In the genomic region with DNA sequence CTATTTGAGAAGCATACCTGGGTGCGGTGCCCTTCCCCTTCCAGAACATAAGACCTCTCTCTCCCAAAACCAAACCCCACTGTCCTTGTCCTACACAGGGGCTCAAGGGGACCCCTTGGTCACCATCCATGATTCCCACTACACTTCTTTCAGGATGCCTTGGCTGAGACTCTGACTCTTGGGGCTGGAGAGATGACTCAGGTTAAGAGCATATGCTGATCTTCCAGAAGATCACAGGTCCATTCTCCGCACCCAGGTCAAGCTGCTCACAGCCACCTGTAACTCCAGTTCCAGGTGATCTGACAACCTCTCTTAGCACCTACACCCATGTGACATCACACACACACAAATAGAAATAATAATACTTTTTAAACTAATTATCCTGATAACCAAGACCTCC, we compare ENCODE assay signal across 11 mouse cellular contexts. TPM values are rescaled to one million over a fixed set of nuclear protein-coding genes. Genes with fewer than 3 reads are reported as not detected.
A peak's percentile ranks its signal among the peaks of the same experiment; 100 is the strongest.
DNase-seq lines count a peak whose midpoint lies in the region; ATAC-seq lines count a peak whose summit lies in the region.
"Had no signal": no experiment of that assay in that cellular context is flagged by ENCODE, and none has a peak within 500 bp of the region (broad histone marks: within the 10 kb centered on the region; RNA-seq: fewer than 3 reads in every experiment).

No protein-coding gene starts in this region.

- no peaks in the 10 kb centered on the region for H3K9me3 ChIP-seq in heart, embryonic 16.5 days (replicated peaks; ENCODE audit: control insufficient read depth, low read length)
- no peaks in the 10 kb centered on the region for H3K9me3 ChIP-seq in hindbrain, embryonic 15.5 days
- H3K9me3 ChIP-seq in midbrain, embryonic 15.5 days, result no peaks in the 10 kb centered on the region

- peak overlapping the region; percentile 79 for H3K4me3 ChIP-seq in heart, embryonic 16.5 days (ENCODE audit: low read length)
- H3K4me3 ChIP-seq in brown adipose tissue, adult 24 weeks (ENCODE audit: insufficient read depth, low read depth, low read length), result peak overlapping the region; percentile 67
- H3K4me3 ChIP-seq in hindbrain, embryonic 15.5 days, result peak overlapping the region; percentile 72
- H3K4me3 ChIP-seq in midbrain, embryonic 15.5 days, result peak overlapping the region; percentile 81

- H3K27me3 ChIP-seq in heart, embryonic 16.5 days (ENCODE audit: control insufficient read depth, insufficient read depth, low read length), result 0 out of 2 replicates have a peak, but pooled peaks cover 2% of the 10 kb centered on the region
- no peaks in the 10 kb centered on the region for H3K27me3 ChIP-seq in hindbrain, embryonic 15.5 days
- H3K27me3 ChIP-seq in midbrain, embryonic 15.5 days (replicated peaks), result no peaks in the 10 kb centered on the region

- peak overlapping the region; percentile 94 for H3K9ac ChIP-seq in heart, embryonic 16.5 days (ENCODE audit: low read length)
- peak overlapping the region; percentile 93 for H3K9ac ChIP-seq in hindbrain, embryonic 15.5 days
- peak overlapping the region; percentile 94 for H3K9ac ChIP-seq in midbrain, embryonic 15.5 days

- 17% methylated on average over 2 of the region's 2 CpGs for WGBS in heart, embryonic 16.5 days
- 20% methylated on average over 2 of the region's 2 CpGs for WGBS in hindbrain, embryonic 15.5 days
- 27% methylated on average over 2 of the region's 2 CpGs for WGBS in midbrain, embryonic 15.5 days

- H3K4me2 ChIP-seq in heart, embryonic 16.5 days (ENCODE audit: low read depth, low read length), result peak overlapping the region; percentile 63
- peak overlapping the region; percentile 79 for H3K4me2 ChIP-seq in hindbrain, embryonic 15.5 days
- peak overlapping the region; percentile 83 for H3K4me2 ChIP-seq in midbrain, embryonic 15.5 days

- DNase-seq in heart, adult 9 months (ENCODE audit: low spot score in 2 of 2), result no peak
- no peak for DNase-seq in frontal cortex, postnatal 36 days (ENCODE audit: low spot score in 2 of 2)
- DNase-seq in layer of hippocampus, adult 8-10 months (ENCODE audit: low spot score in 2 of 2), result no peak

- ATAC-seq in heart, embryonic 16.5 days (replicated peaks; ENCODE audit: extremely low read depth, insufficient read depth, low FRiP score), result no peak
- peak; percentile 31 for ATAC-seq in hindbrain, embryonic 15.5 days (ENCODE audit: low FRiP score, low read depth)
- peak; percentile 9 for ATAC-seq in midbrain, embryonic 15.5 days (replicated peaks)
- ATAC-seq in megakaryocyte progenitor cell, adult 5-6 weeks (replicated peaks; ENCODE audit: poor library complexity), result no peak

- no peak overlapping the region for H3K27ac ChIP-seq in heart, embryonic 16.5 days (ENCODE audit: low read length)
- H3K27ac ChIP-seq in brown adipose tissue, adult 24 weeks (replicated peaks; ENCODE audit: low read depth, low read length), result no peak overlapping the region
- H3K27ac ChIP-seq in hindbrain, embryonic 15.5 days (replicated peaks), result peak overlapping the region; percentile 79
- peak overlapping the region; percentile 78 for H3K27ac ChIP-seq in midbrain, embryonic 15.5 days
- H3K27ac ChIP-seq: macrophage had no signal

- H3K36me3 ChIP-seq in heart, embryonic 16.5 days (ENCODE audit: control insufficient read depth, insufficient read depth), result no peaks in the 10 kb centered on the region
- H3K36me3 ChIP-seq in hindbrain, embryonic 15.5 days, result no peaks in the 10 kb centered on the region
- H3K36me3 ChIP-seq in midbrain, embryonic 15.5 days (replicated peaks), result no peaks in the 10 kb centered on the region

- H3K4me1 ChIP-seq in heart, embryonic 16.5 days (ENCODE audit: control insufficient read depth, insufficient read depth, low read length), result peaks cover 25% of the 10 kb centered on the region
- peaks cover 10% of the 10 kb centered on the region for H3K4me1 ChIP-seq in brown adipose tissue, adult 24 weeks (ENCODE audit: control insufficient read depth, insufficient read depth, insufficient read length, low read length)
- peaks cover 34% of the 10 kb centered on the region for H3K4me1 ChIP-seq in hindbrain, embryonic 15.5 days (replicated peaks)
- H3K4me1 ChIP-seq in midbrain, embryonic 15.5 days, result peaks cover 32% of the 10 kb centered on the region

RNA-seq across cellular contexts. Expression of a gene that starts 16.1 kb away (rescaled TPM):
- polyA plus RNA-seq in heart, embryonic 16.5 days (2015; fragmentation: Nextera tagmentation; extraction: Ambion mirVana), result 35.8 and 39.5 TPM in 2 replicates
- 7.8 and 12.1 TPM in 2 replicates for polyA plus RNA-seq in brown adipose tissue, adult 24 weeks (2012; ENCODE audit: insufficient read depth, insufficient read length, missing spikeins)
- polyA plus RNA-seq in hindbrain, embryonic 15.5 days (2015; fragmentation: Nextera tagmentation; extraction: Ambion mirVana), result 37.8 and 39.9 TPM in 2 replicates
- 39.7 and 44.0 TPM in 2 replicates for polyA plus RNA-seq in midbrain, embryonic 15.5 days (2015; fragmentation: Nextera tagmentation; extraction: Ambion mirVana)
- total RNA-seq in megakaryocyte progenitor cell, adult 5-6 weeks (2015), result 2.7 and 3.4 TPM in 2 replicates
- 4.4 and 8.6 TPM in 2 replicates for total RNA-seq in megakaryocyte progenitor cell, adult 5-6 weeks (2017)
- total RNA-seq in layer of hippocampus, adult 8-10 months (2022), result 10 to 100 TPM; 20.0 to 24.8 (median 22.7) TPM

RNA-seq across cellular contexts. Expression of a gene that starts 26.1 kb away (rescaled TPM):
- not detected in 2 replicates for polyA plus RNA-seq in heart, embryonic 16.5 days (2015; fragmentation: Nextera tagmentation; extraction: Ambion mirVana)
- polyA plus RNA-seq in brown adipose tissue, adult 24 weeks (2012; ENCODE audit: insufficient read depth, insufficient read length, missing spikeins), result not detected in 2 replicates
- polyA plus RNA-seq in hindbrain, embryonic 15.5 days (2015; fragmentation: Nextera tagmentation; extraction: Ambion mirVana), result not detected in 2 replicates
- not detected in 2 replicates for polyA plus RNA-seq in midbrain, embryonic 15.5 days (2015; fragmentation: Nextera tagmentation; extraction: Ambion mirVana)
- total RNA-seq in megakaryocyte progenitor cell, adult 5-6 weeks (2015), result not detected in 2 replicates
- not detected in 2 replicates for total RNA-seq in megakaryocyte progenitor cell, adult 5-6 weeks (2017)
- not detected for total RNA-seq in layer of hippocampus, adult 8-10 months (2022)
- total RNA-seq: common myeloid progenitor, adult 5-6 weeks had no signal
- polyA plus RNA-seq: macrophage; testis, adult 2 months had no signal

RNA-seq across cellular contexts. Expression of a gene that starts 43.6 kb away (rescaled TPM):
- 1.7 and 2.2 TPM in 2 replicates for polyA plus RNA-seq in heart, embryonic 16.5 days (2015; fragmentation: Nextera tagmentation; extraction: Ambion mirVana)
- 0.28 and 0.50 TPM in 2 replicates for polyA plus RNA-seq in brown adipose tissue, adult 24 weeks (2012; ENCODE audit: insufficient read depth, insufficient read length, missing spikeins)
- polyA plus RNA-seq in hindbrain, embryonic 15.5 days (2015; fragmentation: Nextera tagmentation; extraction: Ambion mirVana), result 7.0 and 11.2 TPM in 2 replicates
- 9.8 and 10.0 TPM in 2 replicates for polyA plus RNA-seq in midbrain, embryonic 15.5 days (2015; fragmentation: Nextera tagmentation; extraction: Ambion mirVana)
- 1.3 and 2.9 TPM in 2 replicates for total RNA-seq in megakaryocyte progenitor cell, adult 5-6 weeks (2015)
- total RNA-seq in megakaryocyte progenitor cell, adult 5-6 weeks (2017), result 0.17 and 0.95 TPM in 2 replicates
- 1 to 10 TPM; 5.2 to 7.3 (median 6.9) TPM for total RNA-seq in layer of hippocampus, adult 8-10 months (2022)

RNA-seq across cellular contexts. Expression of a gene that starts 55.0 kb away (rescaled TPM):
- polyA plus RNA-seq in heart, embryonic 16.5 days (2015; fragmentation: Nextera tagmentation; extraction: Ambion mirVana), result 1.3 and 1.5 TPM in 2 replicates
- 3.4 and 8.6 TPM in 2 replicates for polyA plus RNA-seq in brown adipose tissue, adult 24 weeks (2012; ENCODE audit: insufficient read depth, insufficient read length, missing spikeins)
- 0.90 and 1.6 TPM in 2 replicates for polyA plus RNA-seq in hindbrain, embryonic 15.5 days (2015; fragmentation: Nextera tagmentation; extraction: Ambion mirVana)
- polyA plus RNA-seq in midbrain, embryonic 15.5 days (2015; fragmentation: Nextera tagmentation; extraction: Ambion mirVana), result 1.1 and 1.2 TPM in 2 replicates
- total RNA-seq in megakaryocyte progenitor cell, adult 5-6 weeks (2015), result 3.9 and 5.8 TPM in 2 replicates
- 0.20 and 2.1 TPM in 2 replicates for total RNA-seq in megakaryocyte progenitor cell, adult 5-6 weeks (2017)
- total RNA-seq in layer of hippocampus, adult 8-10 months (2022), result 1 to 10 TPM; 1.3 to 2.7 (median 2.0) TPM
- total RNA-seq: common myeloid progenitor, adult 5-6 weeks had no signal

Comparison
In these comparisons a context has a peak if more than half of its experiments do, and no peak if none do; other contexts are left out.
1. ATAC-seq: peak in hindbrain, embryonic 15.5 days (single experiment) and midbrain, embryonic 15.5 days (single experiment); none in heart, embryonic 16.5 days (single experiment) and megakaryocyte progenitor cell, adult 5-6 weeks (single experiment).
2. H3K27ac ChIP-seq: peak in hindbrain, embryonic 15.5 days (single experiment) and midbrain, embryonic 15.5 days (single experiment); none in heart, embryonic 16.5 days (single experiment) and brown adipose tissue, adult 24 weeks (single experiment).
3. Peak in every context shown above with its lines, with median percentiles within 50 percentile points of each other: H3K4me2 ChIP-seq, H3K4me3 ChIP-seq and H3K9ac ChIP-seq.